23 mouse cellular contexts compared by ENCODE assay signal in genomic region chr7:101128536-101128935, GRCm38 (mm10). TPM values are rescaled to one million over a fixed set of nuclear protein-coding genes. Genes with fewer than 3 reads are reported as not detected.
DNase-seq lines count a peak whose midpoint lies in the region; ATAC-seq and TF ChIP-seq lines count a peak whose summit lies in the region.
"Had no signal": no experiment of that assay in that cellular context is flagged by ENCODE, and none has a peak within 500 bp of the region (broad histone marks: within the 10 kb centered on the region; RNA-seq: fewer than 3 reads in every experiment).

No protein-coding gene starts in this region.

- ATAC-seq in heart, embryonic 15.5 days (replicated peaks; ENCODE audit: insufficient number of reproducible peaks, insufficient read depth, low FRiP score, low read depth) = no peak
- ATAC-seq in heart, embryonic 11.5 days (replicated peaks; ENCODE audit: insufficient number of reproducible peaks, low FRiP score, low TSS enrichment) = no peak
- ATAC-seq in kidney, embryonic 15.5 days (replicated peaks; ENCODE audit: low FRiP score) = no peak
- no peak for ATAC-seq in midbrain, postnatal 0 days (ENCODE audit: low FRiP score)
- no peak for ATAC-seq in midbrain, embryonic 14.5 days (ENCODE audit: low FRiP score, low TSS enrichment)
- ATAC-seq: activated CD4-positive, CD25-positive, alpha-beta regulatory T cell, adult 4 months; forebrain, embryonic 14.5 days; intestine, embryonic 15.5 days; Patski had no signal

- no peaks in the 10 kb centered on the region for H3K27me3 ChIP-seq in heart, embryonic 15.5 days
- no peaks in the 10 kb centered on the region for H3K27me3 ChIP-seq in heart, embryonic 11.5 days (ENCODE audit: control insufficient read depth, insufficient read depth, low read length)
- H3K27me3 ChIP-seq in kidney, embryonic 15.5 days = no peaks in the 10 kb centered on the region
- H3K27me3 ChIP-seq in midbrain, postnatal 0 days (ENCODE audit: insufficient read depth, low read length) = no peaks in the 10 kb centered on the region
- H3K27me3 ChIP-seq in midbrain, embryonic 14.5 days (ENCODE audit: control insufficient read depth, insufficient read depth, low read length) = no peaks in the 10 kb centered on the region
- H3K27me3 ChIP-seq: CH12.LX; embryonic facial prominence, embryonic 13.5 days; intestine, embryonic 15.5 days; Patski had no signal

- H3K4me3 ChIP-seq in heart, embryonic 15.5 days = no peak overlapping the region
- no peak overlapping the region for H3K4me3 ChIP-seq in heart, embryonic 11.5 days (ENCODE audit: low read depth, low read length)
- H3K4me3 ChIP-seq in kidney, embryonic 15.5 days (replicated peaks) = no peak overlapping the region
- no peak overlapping the region for H3K4me3 ChIP-seq in midbrain, postnatal 0 days (ENCODE audit: low read depth, low read length)
- H3K4me3 ChIP-seq in midbrain, embryonic 14.5 days (replicated peaks; ENCODE audit: low read depth, low read length) = no peak overlapping the region
- H3K4me3 ChIP-seq: embryonic facial prominence, embryonic 13.5 days; erythroblast, embryonic 14.5 days; forebrain, embryonic 10.5 days; hindbrain, embryonic 10.5 days; intestine, embryonic 15.5 days had no signal

- TF ChIP-seq CTCF in midbrain, postnatal 0 days (IDR thresholded peaks at IDR 0.05) = no peak

- 72% methylated on average over 4 of the region's 4 CpGs for WGBS in heart, embryonic 15.5 days
- 76% methylated on average over 4 of the region's 4 CpGs for WGBS in heart, embryonic 11.5 days (ENCODE audit: insufficient replicate concordance)
- WGBS in kidney, embryonic 15.5 days = 64% methylated on average over 4 of the region's 4 CpGs
- 76% methylated on average over 4 of the region's 4 CpGs for WGBS in midbrain, postnatal 0 days
- 86% methylated on average over 4 of the region's 4 CpGs for WGBS in midbrain, embryonic 14.5 days

- H3K9ac ChIP-seq in heart, embryonic 15.5 days = no peak overlapping the region
- no peak overlapping the region for H3K9ac ChIP-seq in heart, embryonic 11.5 days (ENCODE audit: low read depth, low read length)
- no peak overlapping the region for H3K9ac ChIP-seq in kidney, embryonic 15.5 days
- H3K9ac ChIP-seq in midbrain, postnatal 0 days (replicated peaks; ENCODE audit: low read length, poor library complexity, severe bottlenecking) = no peak overlapping the region
- no peak overlapping the region for H3K9ac ChIP-seq in midbrain, embryonic 14.5 days (replicated peaks; ENCODE audit: low read length)
- H3K9ac ChIP-seq: embryonic facial prominence, embryonic 13.5 days; hindbrain, embryonic 14.5 days; intestine, embryonic 15.5 days had no signal

- no peaks in the 10 kb centered on the region for H3K36me3 ChIP-seq in heart, embryonic 15.5 days
- no peaks in the 10 kb centered on the region for H3K36me3 ChIP-seq in heart, embryonic 11.5 days (ENCODE audit: control insufficient read depth, insufficient read depth, low read length)
- 0 out of 2 replicates have a peak, but pooled peaks cover 3% of the 10 kb centered on the region for H3K36me3 ChIP-seq in kidney, embryonic 15.5 days
- H3K36me3 ChIP-seq in midbrain, postnatal 0 days (ENCODE audit: insufficient read depth, low read length) = no peaks in the 10 kb centered on the region
- H3K36me3 ChIP-seq in midbrain, embryonic 14.5 days (ENCODE audit: control insufficient read depth, insufficient read depth, low read length) = no peaks in the 10 kb centered on the region
- H3K36me3 ChIP-seq: embryonic facial prominence, embryonic 13.5 days; intestine, embryonic 15.5 days had no signal

- H3K9me3 ChIP-seq in heart, embryonic 15.5 days (replicated peaks) = no peaks in the 10 kb centered on the region
- no peaks in the 10 kb centered on the region for H3K9me3 ChIP-seq in heart, embryonic 11.5 days (replicated peaks; ENCODE audit: control insufficient read depth, low read length)
- no peaks in the 10 kb centered on the region for H3K9me3 ChIP-seq in kidney, embryonic 15.5 days (replicated peaks)
- no peaks in the 10 kb centered on the region for H3K9me3 ChIP-seq in midbrain, postnatal 0 days (ENCODE audit: low read length)
- H3K9me3 ChIP-seq in midbrain, embryonic 14.5 days (ENCODE audit: control insufficient read depth, low read length) = no peaks in the 10 kb centered on the region
- H3K9me3 ChIP-seq: embryonic facial prominence, embryonic 13.5 days; forebrain, embryonic 10.5 days; hindbrain, embryonic 10.5 days; intestine, embryonic 15.5 days had no signal

- no peak overlapping the region for H3K4me2 ChIP-seq in heart, embryonic 15.5 days
- H3K4me2 ChIP-seq in heart, embryonic 11.5 days = no peak overlapping the region
- no peak overlapping the region for H3K4me2 ChIP-seq in kidney, embryonic 15.5 days
- no peak overlapping the region for H3K4me2 ChIP-seq in midbrain, postnatal 0 days (ENCODE audit: low read depth, low read length, poor library complexity, severe bottlenecking)
- no peak overlapping the region for H3K4me2 ChIP-seq in midbrain, embryonic 14.5 days (ENCODE audit: low read length)
- H3K4me2 ChIP-seq: embryonic facial prominence, embryonic 13.5 days; hindbrain, embryonic 14.5 days; intestine, embryonic 15.5 days had no signal

- peak overlapping the region; percentile 38; the same call in 1 of the 2 replicates for H3K27ac ChIP-seq in heart, embryonic 15.5 days
- H3K27ac ChIP-seq in heart, embryonic 11.5 days (ENCODE audit: low read depth, low read length) = no peak overlapping the region
- peak overlapping the region; percentile 34; the same call in 1 of the 2 replicates for H3K27ac ChIP-seq in kidney, embryonic 15.5 days
- H3K27ac ChIP-seq in midbrain, postnatal 0 days (ENCODE audit: low read depth, low read length) = peak overlapping the region; percentile 12; the same call in 1 of the 2 replicates
- no peak overlapping the region for H3K27ac ChIP-seq in midbrain, embryonic 14.5 days (replicated peaks; ENCODE audit: low read depth, low read length)
- H3K27ac ChIP-seq: embryonic facial prominence, embryonic 13.5 days; forebrain, embryonic 10.5 days; hindbrain, embryonic 10.5 days; hindbrain, embryonic 14.5 days; intestine, embryonic 15.5 days had no signal

- peak; percentile 72 for DNase-seq in heart, adult 11 months
- DNase-seq in heart, postnatal 4 days = no peak
- no peak for DNase-seq in kidney, postnatal 36 days
- DNase-seq in midbrain, postnatal 0 days (ENCODE audit: low spot score) = no peak
- no peak for DNase-seq in midbrain, embryonic 14.5 days
- DNase-seq: adrenal gland, postnatal 14 days; cerebellum, adult 11-12 months; cerebellum, adult 9-10 months; cerebellum, postnatal 25 days; gastrocnemius, postnatal 36 days had no signal

- peaks cover 13% of the 10 kb centered on the region for H3K4me1 ChIP-seq in heart, embryonic 15.5 days (replicated peaks)
- no peaks in the 10 kb centered on the region for H3K4me1 ChIP-seq in heart, embryonic 11.5 days (ENCODE audit: control insufficient read depth, insufficient read depth, low read length)
- H3K4me1 ChIP-seq in kidney, embryonic 15.5 days = peaks cover 16% of the 10 kb centered on the region
- H3K4me1 ChIP-seq in midbrain, postnatal 0 days (ENCODE audit: insufficient read depth, low read length) = no peaks in the 10 kb centered on the region
- no peaks in the 10 kb centered on the region for H3K4me1 ChIP-seq in midbrain, embryonic 14.5 days (ENCODE audit: control insufficient read depth, insufficient read depth, low read length)
- H3K4me1 ChIP-seq: forebrain, embryonic 10.5 days; hindbrain, embryonic 10.5 days had no signal

RNA-seq across cellular contexts. Expression of gene Fchsd2, which starts 35.9 kb away (rescaled TPM):
- 10 to 100 TPM; 20.4 to 22.1 TPM for total RNA-seq in heart, postnatal 4 days (2021)
- 14.8 and 15.8 TPM in 2 replicates for polyA plus RNA-seq in heart, embryonic 15.5 days (2015; fragmentation: Nextera tagmentation; extraction: Ambion mirVana)
- polyA plus RNA-seq in heart, embryonic 11.5 days (2014; fragmentation: Nextera tagmentation; extraction: Ambion mirVana) = 16.3 and 20.4 TPM in 2 replicates
- polyA plus RNA-seq in kidney, embryonic 15.5 days (2015; fragmentation: Nextera tagmentation; extraction: Ambion mirVana) = 25.7 and 27.1 TPM in 2 replicates
- total RNA-seq in midbrain, postnatal 0 days (2014; rRNA removed) = 55.7 and 67.7 TPM in 2 replicates
- polyA plus RNA-seq in midbrain, postnatal 0 days (2015; fragmentation: Nextera tagmentation; extraction: Ambion mirVana) = 34.3 and 39.2 TPM in 2 replicates
- 38.6 and 50.5 TPM in 2 replicates for polyA plus RNA-seq in midbrain, embryonic 14.5 days (2014; fragmentation: Nextera tagmentation; extraction: Ambion mirVana)

Comparison
In these comparisons a context has a peak if more than half of its experiments do, and no peak if none do; other contexts are left out.
1. H3K27ac ChIP-seq: peak in heart, embryonic 15.5 days (single experiment), kidney, embryonic 15.5 days (single experiment) and midbrain, postnatal 0 days (single experiment); none in heart, embryonic 11.5 days (single experiment) and midbrain, embryonic 14.5 days (single experiment).